Mouse (Mus musculus): Measurements from ENCODE around the gene Oaz3. TPM values are rescaled to one million over a fixed set of nuclear protein-coding genes. Genes with fewer than 3 reads are reported as not detected.

The Oaz3 gene
- polyA plus RNA-seq, 1 experiment from 2014 or later = 0.38 TPM

- ATAC-seq (ENCODE audit: insufficient number of reproducible peaks, low FRiP score, low TSS enrichment, low read depth) = no peak
- Histone ChIP-seq H3K27ac (no peak overlapping the region), H3K4me3 (peak overlapping the region; percentile 24), H3K27me3 (peaks cover 82% of the 10 kb centered on the region), H3K4me2 (peak overlapping the region; percentile 45), H3K4me1 (peaks cover 16% of the 10 kb centered on the region), H3K36me3 (no peaks in the 10 kb centered on the region), H3K9me3 (no peaks in the 10 kb centered on the region), H3K9ac (no peak overlapping the region)
- WGBS = 2% methylated on average over 20 of the region's 20 CpGs
These were observed 44.7 kb downstream of the Oaz3 start for GRCm38 (mm10) chr3:94398943-94399481.

DNA sequence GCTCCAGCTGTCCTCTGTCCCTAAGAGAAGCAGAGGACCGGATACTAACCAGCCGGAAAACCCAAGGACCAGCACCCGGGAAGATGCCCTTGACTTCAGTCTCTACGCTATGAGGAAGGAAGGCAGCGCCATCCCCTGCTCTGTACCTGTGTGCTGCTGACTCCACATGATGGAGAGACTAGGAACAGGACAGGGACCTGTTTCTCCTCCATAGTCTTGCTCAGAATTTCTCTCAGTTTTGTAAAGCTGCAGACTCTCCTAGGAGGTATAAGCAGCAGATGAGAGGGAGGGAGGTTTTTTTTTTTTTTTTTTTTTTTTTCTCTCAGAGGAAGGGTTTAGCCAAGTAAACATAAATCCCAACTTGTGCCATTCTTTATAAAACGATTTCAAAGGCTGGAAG, 45.5 kb downstream of the Oaz3 start, which contains the start of gene Lingo4:
Gene Lingo4 (plus strand): TSS at position 301 of the 400 bp plus-strand sequence.
- Histone ChIP-seq H3K27ac (no peak within 1 kb of the TSS), H3K9ac (no peak within 1 kb of the TSS), H3K27me3 (peaks cover 75% of the 10 kb centered on the region), H3K4me3 (peak within 1 kb of the TSS; percentile 24), H3K9me3 (no peaks in the 10 kb centered on the region), H3K36me3 (no peaks in the 10 kb centered on the region), H3K4me1 (peaks cover 11% of the 10 kb centered on the region), H3K4me2 (peak within 1 kb of the TSS; percentile 45)
- ATAC-seq (ENCODE audit: insufficient number of reproducible peaks, low FRiP score, low TSS enrichment, low read depth) = no peak
- WGBS = 67% methylated on average over 6 of the region's 6 CpGs

DNA sequence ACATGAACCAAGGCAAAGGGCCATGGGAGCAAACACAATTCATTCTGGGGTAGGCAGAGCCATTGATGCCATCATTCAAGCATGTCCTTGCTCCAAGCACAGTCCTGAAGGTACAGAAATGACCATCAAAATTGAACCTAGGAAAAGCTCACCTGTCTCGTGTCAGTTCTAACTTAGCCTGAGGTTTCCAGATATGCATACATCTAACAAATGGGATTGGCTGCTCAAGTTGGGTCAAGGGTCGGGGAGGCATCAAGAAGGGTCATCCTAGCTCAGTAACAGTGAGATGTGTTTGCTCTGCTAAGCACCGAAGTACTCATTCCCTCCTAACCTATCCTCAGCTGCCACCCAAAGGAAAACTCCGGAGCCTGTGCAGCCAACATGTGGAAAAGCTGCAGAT, 46.9 kb downstream of the Oaz3 start:
- H3K9ac ChIP-seq = no peak overlapping the region
- H3K4me2 ChIP-seq = no peak overlapping the region
- H3K4me1 ChIP-seq = peaks cover 8% of the 10 kb centered on the region
- H3K9me3 ChIP-seq = no peaks in the 10 kb centered on the region
- H3K4me3 ChIP-seq = no peak overlapping the region
- ATAC-seq (ENCODE audit: insufficient number of reproducible peaks, low FRiP score, low TSS enrichment, low read depth) = no peak
- H3K27ac ChIP-seq = no peak overlapping the region
- no peaks in the 10 kb centered on the region for H3K36me3 ChIP-seq
- 78% methylated on average over 4 of the region's 4 CpGs for WGBS
- peaks cover 61% of the 10 kb centered on the region for H3K27me3 ChIP-seq

- Histone ChIP-seq H3K27me3 (peaks cover 56% of the 10 kb centered on the region), H3K4me2 (no peak overlapping the region), H3K4me3 (no peak overlapping the region), H3K9me3 (no peaks in the 10 kb centered on the region), H3K9ac (no peak overlapping the region), H3K36me3 (no peaks in the 10 kb centered on the region), H3K27ac (no peak overlapping the region), H3K4me1 (peaks cover 8% of the 10 kb centered on the region)
- ATAC-seq (ENCODE audit: insufficient number of reproducible peaks, low FRiP score, low TSS enrichment, low read depth) = no peak
- 65% methylated on average over 1 of the region's 1 CpGs for WGBS
These were observed 47.4 kb downstream of the Oaz3 start for GRCm38 (mm10) chr3:94396336-94396735.

GRCm38 (mm10) chr3:94393049-94393448, 50.7 kb downstream of the Oaz3 start:
- H3K27ac ChIP-seq = no peak overlapping the region
- no peak overlapping the region for H3K4me2 ChIP-seq
- H3K9ac ChIP-seq = no peak overlapping the region
- no peaks in the 10 kb centered on the region for H3K36me3 ChIP-seq
- H3K27me3 ChIP-seq = peaks cover 23% of the 10 kb centered on the region
- no peaks in the 10 kb centered on the region for H3K9me3 ChIP-seq
- 36% methylated on average over 4 of the region's 4 CpGs for WGBS
- H3K4me3 ChIP-seq = no peak overlapping the region
- ATAC-seq (ENCODE audit: insufficient number of reproducible peaks, low FRiP score, low TSS enrichment, low read depth) = no peak
- H3K4me1 ChIP-seq = no peaks in the 10 kb centered on the region

GRCm38 (mm10) chr3:94392128-94392527, 51.6 kb downstream of the Oaz3 start:
- Histone ChIP-seq H3K4me2 (no peak overlapping the region), H3K36me3 (no peaks in the 10 kb centered on the region), H3K9ac (no peak overlapping the region), H3K4me1 (no peaks in the 10 kb centered on the region), H3K4me3 (no peak overlapping the region), H3K9me3 (no peaks in the 10 kb centered on the region), H3K27me3 (peaks cover 14% of the 10 kb centered on the region), H3K27ac (no peak overlapping the region)
- WGBS = 80% methylated on average over 2 of the region's 2 CpGs
- no peak for ATAC-seq (ENCODE audit: insufficient number of reproducible peaks, low FRiP score, low TSS enrichment, low read depth)

DNA sequence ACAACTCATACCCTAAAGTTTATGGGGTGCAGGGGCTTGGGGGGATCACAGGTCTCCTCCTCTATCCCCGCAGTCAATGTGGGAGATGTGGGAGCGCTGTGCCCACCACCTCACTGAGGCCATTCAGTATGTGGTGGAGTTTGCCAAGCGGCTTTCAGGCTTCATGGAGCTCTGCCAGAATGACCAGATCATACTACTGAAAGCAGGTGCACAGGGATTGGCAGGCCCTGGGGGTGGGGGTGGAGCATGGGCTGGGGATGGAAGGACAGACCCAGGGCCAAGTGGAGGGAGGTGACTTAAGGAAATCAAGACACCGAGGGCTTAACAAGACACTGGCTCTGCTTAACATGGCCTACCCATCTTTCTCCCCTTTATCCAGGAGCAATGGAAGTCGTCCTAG, 52.7 kb downstream of the Oaz3 start:
- H3K9ac ChIP-seq = no peak overlapping the region
- 0 out of 2 replicates have a peak, but pooled peaks cover 4% of the 10 kb centered on the region for H3K27me3 ChIP-seq
- no peak overlapping the region for H3K27ac ChIP-seq
- WGBS = 81% methylated on average over 5 of the region's 5 CpGs
- no peak overlapping the region for H3K4me2 ChIP-seq
- no peaks in the 10 kb centered on the region for H3K9me3 ChIP-seq
- H3K4me3 ChIP-seq = no peak overlapping the region
- no peaks in the 10 kb centered on the region for H3K4me1 ChIP-seq
- ATAC-seq (ENCODE audit: insufficient number of reproducible peaks, low FRiP score, low TSS enrichment, low read depth) = no peak
- H3K36me3 ChIP-seq = no peaks in the 10 kb centered on the region

GRCm38 (mm10) chr3:94389420-94389819, 54.3 kb downstream of the Oaz3 start:
- no peaks in the 10 kb centered on the region for H3K27me3 ChIP-seq
- no peaks in the 10 kb centered on the region for H3K36me3 ChIP-seq
- H3K9me3 ChIP-seq = no peaks in the 10 kb centered on the region
- H3K9ac ChIP-seq = no peak overlapping the region
- no peak for ATAC-seq (ENCODE audit: insufficient number of reproducible peaks, low FRiP score, low TSS enrichment, low read depth)
- WGBS = 93% methylated on average over 16 of the region's 16 CpGs
- H3K4me3 ChIP-seq = no peak overlapping the region
- no peak overlapping the region for H3K27ac ChIP-seq
- no peak overlapping the region for H3K4me2 ChIP-seq
- H3K4me1 ChIP-seq = no peaks in the 10 kb centered on the region

GRCm38 (mm10) chr3:94388047-94388446, 55.7 kb downstream of the Oaz3 start:
- 73% methylated on average over 5 of the region's 5 CpGs for WGBS
- no peak for ATAC-seq (ENCODE audit: insufficient number of reproducible peaks, low FRiP score, low TSS enrichment, low read depth)
- Histone ChIP-seq H3K4me3 (no peak overlapping the region), H3K36me3 (no peaks in the 10 kb centered on the region), H3K9ac (no peak overlapping the region), H3K4me2 (no peak overlapping the region), H3K27ac (no peak overlapping the region), H3K27me3 (no peaks in the 10 kb centered on the region), H3K4me1 (no peaks in the 10 kb centered on the region), H3K9me3 (no peaks in the 10 kb centered on the region)

DNA sequence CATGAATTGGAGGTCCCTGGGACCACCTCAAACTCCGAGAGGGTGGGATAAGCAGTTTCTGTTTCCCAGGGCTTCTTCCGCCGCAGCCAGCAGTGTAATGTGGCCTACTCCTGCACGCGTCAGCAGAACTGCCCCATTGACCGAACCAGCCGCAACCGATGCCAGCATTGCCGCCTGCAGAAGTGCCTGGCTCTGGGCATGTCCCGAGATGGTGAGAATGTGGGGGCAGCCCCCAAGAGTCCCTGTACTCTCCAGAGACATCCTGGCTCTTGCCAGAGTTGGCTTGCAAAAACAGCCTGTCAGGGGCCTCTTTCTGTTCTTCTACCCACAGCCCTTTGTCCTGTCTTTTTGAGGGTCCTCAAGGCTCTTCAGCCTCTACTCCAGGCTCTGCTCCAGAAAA, 56.3 kb downstream of the Oaz3 start:
- whole genome bisulfite sequencing = 85% methylated on average over 10 of the region's 10 CpGs
- Histone ChIP-seq H3K4me2 (no peak overlapping the region), H3K27ac (no peak overlapping the region), H3K36me3 (no peaks in the 10 kb centered on the region), H3K4me3 (no peak overlapping the region), H3K27me3 (no peaks in the 10 kb centered on the region), H3K9me3 (no peaks in the 10 kb centered on the region), H3K4me1 (no peaks in the 10 kb centered on the region), H3K9ac (no peak overlapping the region)
- ATAC-seq (ENCODE audit: insufficient number of reproducible peaks, low FRiP score, low TSS enrichment, low read depth) = no peak; the same call in 1 of the 2 replicates

GRCm38 (mm10) chr3:94386671-94387070, 57.0 kb downstream of the Oaz3 start:
- H3K4me1 ChIP-seq = no peaks in the 10 kb centered on the region
- no peak for ATAC-seq (ENCODE audit: insufficient number of reproducible peaks, low FRiP score, low TSS enrichment, low read depth)
- H3K27ac ChIP-seq = no peak overlapping the region
- H3K4me2 ChIP-seq = no peak overlapping the region
- 56% methylated on average over 4 of the region's 4 CpGs for WGBS
- H3K4me3 ChIP-seq = no peak overlapping the region
- no peaks in the 10 kb centered on the region for H3K9me3 ChIP-seq
- H3K9ac ChIP-seq = no peak overlapping the region
- H3K36me3 ChIP-seq = no peaks in the 10 kb centered on the region
- no peaks in the 10 kb centered on the region for H3K27me3 ChIP-seq

DNA sequence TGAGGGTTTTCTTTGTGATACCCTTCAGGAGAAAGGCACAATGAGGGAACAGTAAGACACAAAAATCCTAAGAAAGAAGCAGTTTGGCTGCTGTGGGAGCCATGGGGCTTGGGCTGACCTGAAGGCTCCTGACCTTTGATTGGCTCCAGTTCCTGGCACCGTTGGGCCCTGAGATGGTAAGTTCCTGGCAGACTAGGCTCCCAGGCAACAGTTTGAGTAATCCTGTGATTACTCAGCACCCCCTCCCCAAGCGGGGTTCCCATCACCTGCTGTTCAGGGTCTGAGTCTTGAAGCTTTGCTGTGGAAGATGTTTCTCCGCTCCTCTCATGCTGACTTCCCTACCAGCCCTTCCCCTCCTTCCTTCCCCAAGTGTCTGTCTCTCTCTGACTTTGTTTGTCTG, 60.2 kb downstream of the Oaz3 start:
- H3K4me2 ChIP-seq = no peak overlapping the region
- ATAC-seq (ENCODE audit: insufficient number of reproducible peaks, low FRiP score, low TSS enrichment, low read depth) = no peak

More for the DNA sequence above, 60.2 kb downstream of the Oaz3 start:
- H3K36me3 ChIP-seq = no peaks in the 10 kb centered on the region
- H3K27me3 ChIP-seq = no peaks in the 10 kb centered on the region
- no peak overlapping the region for H3K27ac ChIP-seq
- no peak overlapping the region for H3K9ac ChIP-seq
- H3K9me3 ChIP-seq = no peaks in the 10 kb centered on the region
- WGBS = 70% methylated on average over 3 of the region's 3 CpGs
- H3K4me3 ChIP-seq = no peak overlapping the region
- no peaks in the 10 kb centered on the region for H3K4me1 ChIP-seq

All from limb, embryonic 15.5 days (tissue).